Mouse (Mus musculus): ENCODE measurements around the gene Ttll13.

- no peak for TF ChIP-seq POLR2A (IDR thresholded peaks at IDR 0.05; ENCODE audit: low read depth, low read length)
- no peak for TF ChIP-seq CTCF (IDR thresholded peaks at IDR 0.05; ENCODE audit: extremely low read depth, insufficient read length, insufficient replicate concordance, low read depth, low read length)
Observed at GRCm38 (mm10) chr7:80267764-80268163, 21.6 kb downstream of the Ttll13 start.
